Mouse (Mus musculus) megakaryocyte, embryonic 14.5 days (primary cell): ENCODE measurements around the gene Gm44511. TPM values are rescaled to one million over a fixed set of nuclear protein-coding genes. Genes with fewer than 3 reads are reported as not detected.
"Not testable (repeated sequence)": the region's sequence is repeated elsewhere in the genome, so short reads cannot be mapped to it uniquely, and the experiment has no call there.

Source experiments
- H3K27me3 ChIP-seq: replicated peaks from 2 replicates; pipeline ENCODE3; 2012; ENCODE audit warnings: inconsistent platforms
- H3K36me3 ChIP-seq: replicated peaks from 2 replicates; pipeline ENCODE3; 2012; ENCODE audit warnings: low read length, inconsistent platforms, mixed read lengths
- H3K4me1 ChIP-seq: 2 replicates; pipeline ENCODE4 v1.6.1; 2012; ENCODE audit warnings: inconsistent platforms
- H3K4me3 ChIP-seq: replicated peaks from 2 replicates; pipeline ENCODE3; 2012; ENCODE audit warnings: moderate library complexity, mild to moderate bottlenecking, inconsistent platforms
- H3K9me3 ChIP-seq: 2 replicates; pipeline ENCODE4 v1.6.1; 2012; ENCODE audit warnings: inconsistent platforms
- FLI1 ChIP-seq: IDR thresholded peaks from 2 replicates; pipeline ENCODE4 v1.6.1; 2012; ENCODE audit warnings: low read length, inconsistent platforms, mixed read lengths
- GATA1 ChIP-seq: IDR thresholded peaks from 3 replicates; pipeline ENCODE4 v1.6.1; 2012; ENCODE audit warnings: mixed read lengths, low read length, inconsistent platforms, borderline replicate concordance
- polyA plus RNA-seq: library from polyadenylated mRNA; stranded (reverse); fragments of >175 nt; gene quantifications from 2 replicates; pipeline ENCODE4 v1.2.3, GENCODE M21; 2012; ENCODE audit warnings: low replicate concordance; ENCODE audit not compliant: insufficient read depth

The Gm44511 gene
- polyA plus RNA-seq, 1 experiment, result not detected

GRCm38 (mm10) chr6:128835571-128835970, 9.5 kb upstream of the Gm44511 start:
- H3K4me1 ChIP-seq, result peaks cover 38% of the 10 kb centered on the region
- H3K36me3 ChIP-seq, result no peaks in the 10 kb centered on the region
- TF ChIP-seq FLI1 (no peak), GATA1 (no peak)
- H3K9me3 ChIP-seq, result no peaks in the 10 kb centered on the region
- no peaks in the 10 kb centered on the region for H3K27me3 ChIP-seq
- H3K4me3 ChIP-seq, result peak overlapping the region; percentile 38

- no peaks in the 10 kb centered on the region for H3K9me3 ChIP-seq
- no peak overlapping the region for H3K4me3 ChIP-seq
- H3K36me3 ChIP-seq, result no peaks in the 10 kb centered on the region
- H3K4me1 ChIP-seq, result peaks cover 26% of the 10 kb centered on the region
- H3K27me3 ChIP-seq, result no peaks in the 10 kb centered on the region
- TF ChIP-seq FLI1 (no peak), GATA1 (no peak)
Observed at GRCm38 (mm10) chr6:128833046-128833445, 6.9 kb upstream of the Gm44511 start.

GRCm38 (mm10) chr6:128829837-128830236, 3.7 kb upstream of the Gm44511 start:
- no peaks in the 10 kb centered on the region for H3K36me3 ChIP-seq
- H3K27me3 ChIP-seq, result no peaks in the 10 kb centered on the region
- no peaks in the 10 kb centered on the region for H3K4me1 ChIP-seq
- H3K9me3 ChIP-seq, result no peaks in the 10 kb centered on the region
- H3K4me3 ChIP-seq, result no peak overlapping the region
- TF ChIP-seq FLI1 (no peak), GATA1 (no peak)

GRCm38 (mm10) chr6:128826781-128827180, 666 bp upstream of the Gm44511 start:
- H3K27me3 ChIP-seq, result no peaks in the 10 kb centered on the region
- no peaks in the 10 kb centered on the region for H3K9me3 ChIP-seq
- no peak for TF ChIP-seq GATA1
- no peak for TF ChIP-seq FLI1
- no peak overlapping the region for H3K4me3 ChIP-seq
- H3K4me1 ChIP-seq, result no peaks in the 10 kb centered on the region
- no peaks in the 10 kb centered on the region for H3K36me3 ChIP-seq

GRCm38 (mm10) chr6:128818083-128818802, 7.9 kb downstream of the Gm44511 start:
- Histone ChIP-seq H3K4me3 (no peak overlapping the region), H3K27me3 (peaks cover 2% of the 10 kb centered on the region), H3K9me3 (no peaks in the 10 kb centered on the region; the same call in 1 of the 2 replicates), H3K4me1 (peaks cover 8% of the 10 kb centered on the region), H3K36me3 (no peaks in the 10 kb centered on the region)
- TF ChIP-seq GATA1, result no peak

GRCm38 (mm10) chr6:128808532-128808931, 17.6 kb downstream of the Gm44511 start:
- Histone ChIP-seq H3K4me1 (peaks cover 23% of the 10 kb centered on the region), H3K4me3 (no peak overlapping the region), H3K9me3 (no peaks in the 10 kb centered on the region), H3K36me3 (no peaks in the 10 kb centered on the region), H3K27me3 (peaks cover 5% of the 10 kb centered on the region)
- TF ChIP-seq GATA1 (no peak), FLI1 (no peak)

GRCm38 (mm10) chr6:128807021-128807420, 19.1 kb downstream of the Gm44511 start:
- H3K9me3 ChIP-seq, result no peaks in the 10 kb centered on the region
- TF ChIP-seq GATA1 (no peak), FLI1 (no peak)

GRCm38 (mm10) chr6:128804823-128805640, 21.1 kb downstream of the Gm44511 start:
- not testable (repeated sequence) for H3K9me3 ChIP-seq, H3K27me3 ChIP-seq, H3K36me3 ChIP-seq, H3K4me3 ChIP-seq
- H3K4me1 ChIP-seq, result peaks cover 37% of the 10 kb centered on the region

More at GRCm38 (mm10) chr6:128807021-128807420, 19.1 kb downstream of the Gm44511 start:
- Histone ChIP-seq H3K4me3 (no peak overlapping the region), H3K4me1 (peaks cover 32% of the 10 kb centered on the region), H3K36me3 (no peaks in the 10 kb centered on the region), H3K27me3 (peaks cover under 1% of the 10 kb centered on the region)

- Histone ChIP-seq H3K27me3 (no peaks in the 10 kb centered on the region), H3K4me1 (peaks cover 38% of the 10 kb centered on the region), H3K36me3 (no peaks in the 10 kb centered on the region), H3K4me3 (peak overlapping the region; percentile 93), H3K9me3 (no peaks in the 10 kb centered on the region)
- TF ChIP-seq GATA1 (no peak), FLI1 (no peak)
Observed at GRCm38 (mm10) chr6:128802999-128803857, 22.9 kb downstream of the Gm44511 start.
